Mouse (Mus musculus): Measurements from ENCODE around the gene Ctse. TPM values are rescaled to one million over a fixed set of nuclear protein-coding genes. Genes with fewer than 3 reads are reported as not detected.

Gene Ctse
- polyA plus RNA-seq, 1 experiment from 2014 or later = 0.15 TPM

- ATAC-seq (ENCODE audit: insufficient number of reproducible peaks, insufficient read depth, low FRiP score, low TSS enrichment, low read depth) = no peak
- 91% methylated on average over 2 of the region's 2 CpGs for WGBS
- H3K27me3 ChIP-seq = no peaks in the 10 kb centered on the region
- no peak overlapping the region for H3K4me2 ChIP-seq
- H3K4me1 ChIP-seq (replicated peaks) = no peaks in the 10 kb centered on the region
- no peak overlapping the region for H3K9ac ChIP-seq (replicated peaks)
- H3K4me3 ChIP-seq (replicated peaks) = no peak overlapping the region
- H3K27ac ChIP-seq = no peak overlapping the region
- no peaks in the 10 kb centered on the region for H3K36me3 ChIP-seq
- no peaks in the 10 kb centered on the region for H3K9me3 ChIP-seq
These were observed 49.6 kb downstream of the Ctse start for GRCm38 (mm10) chr1:131687739-131688138.

DNA sequence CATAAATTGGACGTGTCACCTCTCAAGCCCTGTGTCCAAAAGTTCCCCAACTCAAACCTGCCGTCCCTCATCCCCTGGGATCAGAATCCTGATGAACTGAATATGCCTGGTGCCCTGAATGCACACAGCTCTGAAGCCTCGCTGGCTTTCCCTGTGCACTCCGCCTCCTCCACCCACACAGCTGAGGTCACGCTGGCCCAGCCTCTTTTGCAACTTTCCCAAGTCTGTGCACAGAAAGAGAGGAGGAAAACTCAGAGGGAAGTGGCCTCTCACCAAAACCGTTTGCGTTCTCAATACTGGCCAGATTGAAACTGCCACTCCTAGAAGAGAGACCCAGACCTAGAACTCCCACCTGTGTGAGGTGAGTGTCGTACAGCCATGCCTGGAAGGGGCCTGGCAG is 50.4 kb downstream of the Ctse start, which contains the start of gene Rab7b:
Gene Rab7b (plus strand): TSS at position 221 of the 400 bp plus-strand sequence.
- Histone ChIP-seq H3K9ac (replicated peaks) (no peak within 1 kb of the TSS), H3K4me3 (replicated peaks) (no peak within 1 kb of the TSS), H3K4me2 (no peak within 1 kb of the TSS), H3K27me3 (no peaks in the 10 kb centered on the region), H3K36me3 (no peaks in the 10 kb centered on the region), H3K27ac (no peak within 1 kb of the TSS), H3K9me3 (no peaks in the 10 kb centered on the region), H3K4me1 (replicated peaks) (no peaks in the 10 kb centered on the region)
- ATAC-seq (ENCODE audit: insufficient number of reproducible peaks, insufficient read depth, low FRiP score, low TSS enrichment, low read depth) = no peak
- WGBS = 64% methylated on average over 8 of the region's 8 CpGs

DNA sequence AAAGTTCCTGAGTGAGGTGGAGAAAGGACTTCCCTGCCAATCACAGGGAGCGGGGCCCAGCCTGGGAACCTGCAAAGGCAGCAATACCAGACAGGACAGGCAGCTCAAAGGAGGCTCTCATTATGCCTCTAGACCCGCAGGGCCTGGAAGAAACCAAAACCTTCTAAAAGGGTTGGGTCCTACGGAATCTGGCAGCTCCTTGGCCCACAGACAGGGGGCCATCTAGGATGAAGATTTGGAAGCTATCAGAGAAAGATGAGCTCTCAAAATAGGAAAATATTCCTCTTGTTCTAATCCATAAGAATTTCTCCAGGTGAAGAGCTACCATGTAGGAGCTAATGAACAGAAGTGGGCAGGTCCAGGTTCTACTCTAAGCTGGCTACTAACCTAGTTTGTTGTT is 50.9 kb downstream of the Ctse start:
- no peaks in the 10 kb centered on the region for H3K4me1 ChIP-seq (replicated peaks)
- no peak overlapping the region for H3K27ac ChIP-seq
- no peaks in the 10 kb centered on the region for H3K9me3 ChIP-seq
- no peak for ATAC-seq (ENCODE audit: insufficient number of reproducible peaks, insufficient read depth, low FRiP score, low TSS enrichment, low read depth)
- H3K4me3 ChIP-seq (replicated peaks) = no peak overlapping the region
- 74% methylated on average over 3 of the region's 3 CpGs for WGBS
- no peak overlapping the region for H3K9ac ChIP-seq (replicated peaks)
- no peaks in the 10 kb centered on the region for H3K27me3 ChIP-seq
- H3K4me2 ChIP-seq = no peak overlapping the region
- no peaks in the 10 kb centered on the region for H3K36me3 ChIP-seq

DNA sequence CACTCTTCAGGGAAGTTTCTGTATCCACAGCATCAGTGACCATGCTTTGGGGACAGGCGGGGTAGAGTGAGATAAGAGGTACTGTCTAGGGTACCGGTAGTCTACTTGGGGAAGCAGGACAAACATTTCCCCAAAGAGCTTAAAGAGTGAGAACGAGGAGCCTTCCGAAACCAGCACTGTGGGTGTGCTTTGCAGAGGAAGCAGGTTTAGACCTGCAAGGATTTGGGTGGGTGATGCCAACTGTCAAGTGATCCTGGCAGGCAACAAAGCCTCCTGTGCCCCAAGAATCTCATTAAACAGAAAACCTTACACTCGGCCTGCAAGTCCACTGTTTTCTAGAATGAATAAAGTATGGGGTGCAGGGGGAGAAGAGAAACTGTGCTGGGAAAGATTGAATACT is 51.8 kb downstream of the Ctse start:
- no peaks in the 10 kb centered on the region for H3K36me3 ChIP-seq
- no peak overlapping the region for H3K9ac ChIP-seq (replicated peaks)
- H3K27ac ChIP-seq = no peak overlapping the region
- no peaks in the 10 kb centered on the region for H3K4me1 ChIP-seq (replicated peaks)
- no peak for ATAC-seq (ENCODE audit: insufficient number of reproducible peaks, insufficient read depth, low FRiP score, low TSS enrichment, low read depth)
- no peaks in the 10 kb centered on the region for H3K9me3 ChIP-seq
- no peak overlapping the region for H3K4me2 ChIP-seq
- 85% methylated on average over 5 of the region's 5 CpGs for WGBS
- H3K27me3 ChIP-seq = no peaks in the 10 kb centered on the region
- H3K4me3 ChIP-seq (replicated peaks) = no peak overlapping the region

- ATAC-seq (ENCODE audit: insufficient number of reproducible peaks, insufficient read depth, low FRiP score, low TSS enrichment, low read depth) = no peak
- H3K4me1 ChIP-seq (replicated peaks) = no peaks in the 10 kb centered on the region
- no peak overlapping the region for H3K9ac ChIP-seq (replicated peaks)
- no peaks in the 10 kb centered on the region for H3K27me3 ChIP-seq
- H3K4me2 ChIP-seq = no peak overlapping the region
- H3K9me3 ChIP-seq = no peaks in the 10 kb centered on the region
- no peaks in the 10 kb centered on the region for H3K36me3 ChIP-seq
- no peak overlapping the region for H3K4me3 ChIP-seq (replicated peaks)
- H3K27ac ChIP-seq = no peak overlapping the region
- 65% methylated on average over 3 of the region's 3 CpGs for WGBS
These were observed 52.3 kb downstream of the Ctse start for GRCm38 (mm10) chr1:131690435-131690834.

DNA sequence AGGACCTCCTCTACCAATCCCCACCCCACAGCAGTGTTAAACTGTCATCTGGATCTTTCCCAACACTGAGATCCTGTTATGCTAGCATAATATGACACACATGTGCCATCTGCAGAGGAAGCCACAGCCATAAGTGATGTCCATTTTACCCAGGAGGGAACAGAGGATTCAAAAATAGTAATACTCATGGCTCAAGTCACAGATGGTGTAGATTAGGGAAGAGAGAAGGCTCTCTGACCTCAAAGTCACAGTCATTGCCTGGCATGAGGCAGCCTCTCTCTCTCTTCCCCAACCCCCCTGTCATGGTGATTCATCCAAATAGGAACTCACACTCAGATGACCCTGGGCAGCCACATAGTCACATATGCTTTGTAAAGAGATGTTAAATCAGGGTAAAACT is 53.2 kb downstream of the Ctse start:
- no peak for ATAC-seq (ENCODE audit: insufficient number of reproducible peaks, insufficient read depth, low FRiP score, low TSS enrichment, low read depth)

DNA sequence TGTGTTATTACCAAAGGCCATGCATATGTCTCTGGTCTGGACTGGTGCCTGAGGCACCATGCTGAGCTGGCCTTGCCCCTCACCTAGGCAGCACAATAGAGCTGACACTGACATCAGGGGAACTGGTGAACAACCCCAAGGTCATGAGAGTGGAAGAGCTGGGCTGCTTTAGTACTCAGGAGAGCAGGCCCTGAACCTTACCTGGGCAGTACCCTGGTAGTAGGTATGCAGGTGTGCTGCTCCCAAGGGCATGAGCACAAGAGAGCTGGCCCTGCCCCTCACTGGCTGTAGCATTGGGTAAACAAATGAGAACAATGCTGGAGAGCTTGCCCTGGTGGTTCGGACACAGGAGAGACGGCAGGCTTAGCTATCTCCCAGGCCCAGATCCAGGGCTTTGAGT is 57.2 kb downstream of the Ctse start:
- H3K9ac ChIP-seq (replicated peaks) = no peak overlapping the region
- WGBS = 86% methylated on average over 2 of the region's 2 CpGs
- no peak overlapping the region for H3K4me3 ChIP-seq (replicated peaks)
- no peaks in the 10 kb centered on the region for H3K36me3 ChIP-seq
- no peak overlapping the region for H3K27ac ChIP-seq
- H3K27me3 ChIP-seq = no peaks in the 10 kb centered on the region
- H3K4me1 ChIP-seq (replicated peaks) = no peaks in the 10 kb centered on the region
- no peak for ATAC-seq (ENCODE audit: insufficient number of reproducible peaks, insufficient read depth, low FRiP score, low TSS enrichment, low read depth)
- H3K4me2 ChIP-seq = no peak overlapping the region
- no peaks in the 10 kb centered on the region for H3K9me3 ChIP-seq

More for the DNA sequence above, 53.2 kb downstream of the Ctse start:
- Histone ChIP-seq H3K4me3 (replicated peaks) (no peak overlapping the region), H3K27me3 (no peaks in the 10 kb centered on the region), H3K9me3 (no peaks in the 10 kb centered on the region), H3K9ac (replicated peaks) (no peak overlapping the region), H3K4me1 (replicated peaks) (no peaks in the 10 kb centered on the region), H3K4me2 (no peak overlapping the region), H3K36me3 (no peaks in the 10 kb centered on the region), H3K27ac (no peak overlapping the region)

DNA sequence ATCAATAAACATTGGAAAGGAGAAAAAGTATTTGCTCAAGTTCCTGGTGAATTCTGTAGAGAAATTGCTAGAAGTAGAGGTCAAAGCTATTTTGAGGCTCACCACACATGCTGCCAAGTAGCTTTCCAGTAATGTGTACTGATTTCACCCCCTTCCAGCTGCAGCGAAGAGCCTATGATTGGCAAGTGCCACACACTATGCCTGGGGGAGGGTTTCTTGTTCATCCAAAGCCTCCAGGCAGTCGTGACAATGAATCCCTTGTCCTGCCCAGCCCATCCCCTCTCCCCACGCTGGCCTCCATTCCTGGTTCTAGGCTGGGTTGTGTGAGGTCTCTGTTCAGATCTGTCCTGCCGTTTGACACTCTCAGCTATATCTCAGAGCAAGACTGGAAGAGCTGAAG is 58.2 kb downstream of the Ctse start:
- no peaks in the 10 kb centered on the region for H3K27me3 ChIP-seq
- ATAC-seq (ENCODE audit: insufficient number of reproducible peaks, insufficient read depth, low FRiP score, low TSS enrichment, low read depth) = no peak
- H3K4me3 ChIP-seq (replicated peaks) = no peak overlapping the region
- 74% methylated on average over 4 of the region's 4 CpGs for WGBS
- no peaks in the 10 kb centered on the region for H3K36me3 ChIP-seq
- no peaks in the 10 kb centered on the region for H3K4me1 ChIP-seq (replicated peaks)
- H3K9ac ChIP-seq (replicated peaks) = no peak overlapping the region
- H3K4me2 ChIP-seq = no peak overlapping the region
- H3K27ac ChIP-seq = no peak overlapping the region
- H3K9me3 ChIP-seq = no peaks in the 10 kb centered on the region

- WGBS = 90% methylated on average over 3 of the region's 3 CpGs
- H3K4me1 ChIP-seq (replicated peaks) = no peaks in the 10 kb centered on the region
- H3K27ac ChIP-seq = no peak overlapping the region
- ATAC-seq (ENCODE audit: insufficient number of reproducible peaks, insufficient read depth, low FRiP score, low TSS enrichment, low read depth) = no peak
- no peaks in the 10 kb centered on the region for H3K9me3 ChIP-seq
- no peaks in the 10 kb centered on the region for H3K27me3 ChIP-seq
- H3K9ac ChIP-seq (replicated peaks) = no peak overlapping the region
- H3K4me3 ChIP-seq (replicated peaks) = no peak overlapping the region
- H3K36me3 ChIP-seq = no peaks in the 10 kb centered on the region
- H3K4me2 ChIP-seq = no peak overlapping the region
These were observed 60.7 kb downstream of the Ctse start for GRCm38 (mm10) chr1:131698770-131699169.

- no peak overlapping the region for H3K4me2 ChIP-seq
- no peaks in the 10 kb centered on the region for H3K4me1 ChIP-seq (replicated peaks)
- no peak for ATAC-seq (ENCODE audit: insufficient number of reproducible peaks, insufficient read depth, low FRiP score, low TSS enrichment, low read depth)
- no peaks in the 10 kb centered on the region for H3K36me3 ChIP-seq
- no peak overlapping the region for H3K9ac ChIP-seq (replicated peaks)
- 78% methylated on average over 4 of the region's 4 CpGs for WGBS
- no peaks in the 10 kb centered on the region for H3K9me3 ChIP-seq
- no peak overlapping the region for H3K4me3 ChIP-seq (replicated peaks)
- H3K27me3 ChIP-seq = no peaks in the 10 kb centered on the region
- H3K27ac ChIP-seq = no peak overlapping the region
These were observed 61.5 kb downstream of the Ctse start for GRCm38 (mm10) chr1:131699642-131700041.

GRCm38 (mm10) chr1:131700447-131700846 is 62.3 kb downstream of the Ctse start:
- ATAC-seq (ENCODE audit: insufficient number of reproducible peaks, insufficient read depth, low FRiP score, low TSS enrichment, low read depth) = no peak
- 84% methylated on average over 5 of the region's 5 CpGs for WGBS
- H3K9me3 ChIP-seq = no peaks in the 10 kb centered on the region
- no peak overlapping the region for H3K4me2 ChIP-seq
- no peak overlapping the region for H3K9ac ChIP-seq (replicated peaks)
- no peak overlapping the region for H3K27ac ChIP-seq
- no peaks in the 10 kb centered on the region for H3K36me3 ChIP-seq
- no peaks in the 10 kb centered on the region for H3K4me1 ChIP-seq (replicated peaks)
- no peaks in the 10 kb centered on the region for H3K27me3 ChIP-seq
- H3K4me3 ChIP-seq (replicated peaks) = no peak overlapping the region

DNA sequence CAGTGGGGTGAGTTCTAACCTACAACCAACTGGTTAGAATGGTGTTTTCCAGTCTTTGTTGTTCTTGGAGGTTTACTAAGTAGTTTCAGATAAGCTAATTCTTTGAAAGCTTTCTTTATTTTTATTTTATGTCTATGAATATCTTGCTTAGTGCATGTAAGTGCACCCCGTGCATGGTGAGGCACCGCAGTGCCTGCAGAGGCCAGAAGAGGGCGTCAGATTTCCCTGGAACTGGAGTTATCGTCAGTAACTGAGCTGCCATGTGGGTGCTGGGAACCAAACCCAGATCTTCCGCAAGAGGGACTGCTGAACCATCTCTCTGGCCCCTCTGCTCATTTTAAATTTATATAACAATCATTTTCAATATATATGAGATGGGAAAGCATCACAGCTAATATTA is 63.3 kb downstream of the Ctse start:
- H3K27ac ChIP-seq = no peak overlapping the region
- no peak for ATAC-seq (ENCODE audit: insufficient number of reproducible peaks, insufficient read depth, low FRiP score, low TSS enrichment, low read depth)
- 80% methylated on average over 5 of the region's 5 CpGs for WGBS
- H3K9me3 ChIP-seq = no peaks in the 10 kb centered on the region
- H3K4me3 ChIP-seq (replicated peaks) = no peak overlapping the region
- H3K36me3 ChIP-seq = no peaks in the 10 kb centered on the region
- no peak overlapping the region for H3K4me2 ChIP-seq
- no peak overlapping the region for H3K9ac ChIP-seq (replicated peaks)
- H3K4me1 ChIP-seq (replicated peaks) = no peaks in the 10 kb centered on the region
- H3K27me3 ChIP-seq = no peaks in the 10 kb centered on the region

Measured in limb, embryonic 12.5 days (tissue).